Mouse (Mus musculus) layer of hippocampus, postnatal 14 days (tissue): ENCODE results near the gene Fbxo24. TPM values are rescaled to one million over a fixed set of nuclear protein-coding genes. Genes with fewer than 3 reads are reported as not detected.
"Not testable (repeated sequence)": the region's sequence is repeated elsewhere in the genome, so short reads cannot be mapped to it uniquely, and the experiment has no call there.

Experiments used
- DNase-seq, 2 experiments: peaks; one replicate each; pipeline ENCODE4 v3.0.0; 2021 to 2022; ENCODE audit warnings: low spot score in 2 of 2, mixed read lengths in 1 of 2
- total RNA-seq, 2 experiments: library from RNA; stranded (reverse); gene quantifications; 2 replicates each; pipeline ENCODE4 v1.2.3; 2021

Gene Fbxo24
- total RNA-seq, 2 experiments from 2014 or later = 0.17 to 0.37 TPM

DNA sequence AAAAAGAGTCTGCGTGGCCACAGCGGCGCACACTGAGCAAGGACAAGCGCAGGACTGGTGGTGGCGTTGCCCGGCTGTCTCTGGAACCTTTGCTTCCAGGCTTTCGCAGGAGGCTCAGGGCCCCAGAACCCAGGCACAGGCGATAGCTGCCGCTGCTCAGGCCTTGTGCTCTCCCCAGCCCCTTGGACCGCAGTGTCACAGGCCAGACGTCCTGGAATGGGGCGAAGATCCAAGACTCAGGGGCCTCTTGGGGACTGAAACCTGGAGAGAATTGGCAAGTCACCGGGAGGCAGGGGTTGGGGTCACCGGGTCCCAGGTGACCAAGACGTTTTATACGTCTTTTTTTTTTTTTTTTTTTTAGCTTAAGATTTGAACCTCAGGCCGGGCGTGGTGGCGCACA lies 15.7 kb upstream of the Fbxo24 start:
- DNase-seq = no peak

DNA sequence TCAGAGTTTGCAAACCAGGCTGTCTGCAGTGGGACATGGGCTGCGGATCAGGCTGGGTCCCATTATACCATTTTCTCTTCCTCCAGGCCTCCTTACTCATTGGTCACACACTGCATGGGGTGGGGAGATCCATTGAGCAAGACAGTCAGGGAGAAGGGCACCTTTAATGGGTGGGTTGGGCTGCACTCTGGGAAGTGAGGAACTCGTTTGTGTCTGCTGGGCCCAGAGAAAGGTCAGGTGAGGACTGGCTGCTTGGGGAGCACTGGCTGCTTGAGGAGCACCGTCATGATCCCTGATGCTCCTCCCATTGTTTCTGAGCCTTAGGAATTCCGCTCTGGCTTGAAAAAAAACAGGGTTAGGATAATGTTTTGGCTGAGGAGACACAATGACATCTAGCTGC lies 14.1 kb upstream of the Fbxo24 start:
- no peak for DNase-seq

DNA sequence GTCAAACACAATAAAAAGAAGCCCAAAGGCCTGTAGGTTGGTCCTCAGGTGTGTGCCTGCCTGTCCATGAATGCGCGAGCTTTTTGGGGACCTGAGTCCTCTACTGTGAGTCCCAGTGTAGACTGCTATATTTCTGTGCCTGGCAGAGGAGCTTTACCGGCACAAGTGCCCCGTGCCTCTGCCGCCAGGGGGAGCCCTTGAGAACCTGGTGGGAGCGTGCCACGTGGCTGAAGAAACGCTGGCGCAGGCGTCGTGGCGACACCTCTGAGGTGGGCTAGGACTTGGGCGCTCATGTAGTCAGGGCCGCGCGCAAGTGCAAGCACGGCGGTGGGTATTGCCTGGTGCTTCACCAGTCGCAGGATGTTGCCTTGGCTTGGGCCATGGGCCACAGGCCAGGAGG lies 12.3 kb upstream of the Fbxo24 start, which contains the start of gene Sap25:
TSS of gene Sap25 (plus strand) at position 281 of the 400 bp plus-strand sequence.
- DNase-seq = no peak

DNA sequence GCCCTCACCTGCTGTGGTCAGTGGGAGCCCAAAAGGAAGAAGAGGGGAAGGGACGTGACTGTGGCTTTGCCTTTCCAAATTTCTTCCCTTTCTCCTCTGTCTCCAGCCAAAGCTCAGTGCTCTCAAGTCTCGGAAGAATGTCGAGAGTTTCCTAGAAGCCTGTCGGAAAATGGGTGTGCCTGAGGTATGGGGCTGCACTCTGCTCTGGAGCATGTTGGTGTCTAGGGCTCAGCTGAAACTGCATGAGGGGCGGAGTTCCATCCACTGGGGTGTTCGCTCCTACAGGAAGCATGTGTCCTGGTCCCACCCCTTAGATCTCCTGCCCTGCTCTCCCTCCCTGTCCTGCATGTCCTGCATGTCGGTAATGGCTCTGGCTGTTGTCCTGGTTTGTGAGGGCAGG lies 10.7 kb upstream of the Fbxo24 start:
- DNase-seq = no peak

DNA sequence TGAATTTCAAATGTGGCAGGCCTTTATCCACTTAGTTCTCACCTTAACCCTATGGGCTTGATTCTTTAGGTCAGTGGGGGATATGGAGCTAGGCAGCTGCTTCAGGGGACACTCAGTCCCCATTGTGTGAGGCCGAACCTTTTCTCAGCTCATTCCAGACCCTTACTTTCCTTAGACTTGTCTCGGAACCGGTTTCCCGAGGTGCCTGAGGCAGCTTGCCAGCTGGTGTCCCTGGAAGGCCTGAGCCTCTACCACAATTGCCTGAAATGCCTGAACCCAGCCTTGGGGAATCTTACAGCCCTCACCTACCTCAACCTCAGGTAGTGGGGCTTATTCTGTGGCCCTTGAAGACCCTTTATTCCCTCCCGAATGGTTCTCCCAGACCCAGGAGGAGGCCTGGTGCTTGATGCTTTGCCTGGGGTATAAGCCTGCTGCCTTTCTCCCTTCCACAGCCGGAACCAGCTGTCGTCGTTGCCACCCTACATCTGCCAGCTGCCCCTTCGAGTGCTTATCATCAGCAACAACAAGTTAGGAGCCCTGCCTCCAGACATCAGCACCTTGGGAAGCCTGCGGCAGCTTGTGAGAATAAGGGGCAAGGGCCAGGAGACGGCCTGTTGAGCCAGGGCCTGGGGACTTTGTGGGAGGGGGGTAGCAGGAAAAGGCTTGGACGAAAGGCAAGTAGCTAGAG lies 4.7 kb upstream of the Fbxo24 start:
- no peak for DNase-seq

DNA sequence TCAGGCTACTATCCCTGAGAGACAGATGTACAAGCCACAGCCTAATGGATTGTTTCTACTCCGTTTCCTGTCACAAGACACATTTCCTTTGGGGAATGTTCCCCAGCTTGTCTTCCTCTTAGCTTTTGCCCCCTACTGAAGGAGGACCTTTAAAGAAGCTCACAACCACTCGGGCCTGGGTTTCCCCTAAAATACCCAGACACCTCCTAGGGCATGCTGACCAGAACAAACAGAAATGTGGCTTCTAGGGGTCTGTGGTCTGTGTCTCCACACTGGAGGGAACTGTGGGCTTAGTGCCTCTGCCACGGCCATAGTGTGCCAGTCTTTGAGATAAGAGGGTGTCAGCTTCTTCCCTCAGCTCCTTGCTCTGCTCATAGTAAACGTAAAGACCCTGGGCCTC lies 2.8 kb upstream of the Fbxo24 start:
- no peak for DNase-seq

DNA sequence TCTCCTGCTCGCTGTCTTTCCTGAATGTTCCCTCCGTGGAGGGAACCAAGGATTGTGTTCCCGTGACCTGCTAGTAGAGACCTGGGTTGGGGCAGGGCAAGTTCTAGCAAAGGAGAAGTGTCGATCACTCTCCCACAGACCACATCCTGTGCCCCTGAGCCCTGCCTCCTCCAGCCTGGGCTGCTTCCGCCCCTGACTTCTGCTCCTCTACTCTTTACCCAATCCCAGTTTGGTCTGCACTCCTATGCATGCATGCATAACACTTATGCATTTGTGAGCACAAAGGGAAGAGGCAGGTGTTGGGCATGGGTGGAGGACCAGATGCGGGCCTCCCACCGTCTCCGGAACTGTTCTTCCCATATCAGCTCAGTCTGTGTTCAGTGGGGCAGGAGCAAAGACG lies 2.4 kb upstream of the Fbxo24 start:
- DNase-seq = no peak

DNA sequence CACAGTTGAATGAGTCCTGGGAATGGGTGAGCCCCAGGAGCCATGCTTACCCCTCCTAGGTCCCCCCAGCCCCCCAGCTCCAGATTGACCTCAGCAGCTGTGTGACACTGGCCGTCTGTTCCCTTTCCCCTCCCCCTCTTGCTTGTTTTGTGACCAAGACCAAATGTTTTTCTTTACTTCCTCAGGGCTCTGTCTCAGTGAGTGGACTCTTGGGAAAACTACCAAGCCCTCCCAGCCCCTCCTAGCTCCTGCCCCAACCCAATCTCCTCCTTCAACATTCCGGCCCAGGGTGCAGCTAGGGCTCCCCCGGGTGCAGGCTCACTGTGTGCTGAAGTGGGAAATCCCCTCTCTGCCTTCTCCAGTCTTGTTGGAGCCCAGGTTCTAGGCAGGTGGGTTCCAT lies 1.8 kb upstream of the Fbxo24 start:
- no peak for DNase-seq

DNA sequence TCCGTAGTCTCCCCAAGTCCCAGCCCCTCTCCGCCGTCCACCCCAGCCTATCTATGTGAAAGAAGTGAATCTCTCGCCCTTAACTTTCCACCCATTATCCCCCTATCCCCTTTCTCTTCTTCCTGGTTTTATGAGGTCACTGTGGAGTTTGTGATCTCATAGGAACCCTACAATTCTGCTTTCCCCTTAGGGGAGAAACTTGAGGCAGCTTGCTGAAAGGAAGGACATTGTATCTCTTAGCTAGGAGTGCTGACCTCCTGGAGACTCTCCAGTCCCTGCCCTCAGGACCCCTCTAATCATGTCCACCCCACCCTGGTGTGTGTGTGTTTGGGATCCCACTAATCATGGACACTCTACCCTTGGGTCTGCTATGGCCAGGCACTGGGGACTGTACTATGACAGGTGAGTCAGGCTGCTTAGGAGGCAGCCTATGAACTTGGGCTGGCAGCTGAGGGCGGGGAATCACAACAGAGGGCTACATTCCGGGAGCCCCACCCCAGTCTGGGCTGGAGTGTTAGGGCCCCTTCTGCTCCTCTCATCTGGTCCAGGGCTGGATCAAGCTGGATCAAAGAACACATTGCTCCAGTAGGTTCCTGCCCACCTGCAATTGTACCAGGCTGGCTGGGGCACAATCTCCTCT lies 1.2 kb upstream of the Fbxo24 start:
- DNase-seq = no peak

DNA sequence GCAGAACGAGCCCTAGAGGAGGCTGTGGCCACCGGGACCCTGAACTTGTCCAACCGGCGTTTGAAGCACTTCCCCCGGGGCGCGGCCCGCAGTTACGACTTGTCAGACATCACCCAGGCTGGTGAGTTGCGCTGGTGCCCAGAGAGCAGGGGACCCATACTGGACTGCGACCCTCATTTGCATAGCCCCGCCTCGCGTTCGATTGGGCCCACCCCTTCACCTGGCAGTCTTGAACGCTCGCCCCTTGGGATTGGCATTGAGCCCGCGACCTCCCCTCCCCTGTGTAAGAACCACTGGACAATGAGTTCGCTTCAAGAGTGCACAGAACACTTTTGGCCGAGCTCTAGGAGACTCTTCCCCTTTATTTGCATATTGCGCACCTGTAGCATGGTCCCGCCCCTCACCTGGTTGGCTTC lies 512 bp upstream of the Fbxo24 start:
- no peak for DNase-seq

DNA sequence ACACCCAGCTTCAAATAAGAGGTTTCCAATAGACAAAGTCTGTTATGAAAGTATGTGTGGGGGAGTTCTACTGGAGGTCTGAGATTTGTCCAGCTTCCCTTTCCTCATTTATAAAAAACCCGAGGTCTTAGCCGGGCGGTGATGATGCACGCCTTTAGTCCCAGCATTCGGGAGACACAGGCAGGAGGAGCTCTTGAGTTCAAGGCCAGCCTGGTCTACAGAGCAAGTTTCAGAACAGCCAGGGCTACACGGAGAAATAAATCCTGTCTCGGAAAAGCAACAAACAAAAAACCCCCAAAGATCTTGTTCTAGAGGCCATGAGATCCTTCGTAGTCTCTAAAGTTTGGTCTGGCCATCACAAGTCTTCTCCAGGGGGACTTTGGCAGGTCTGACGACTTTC lies 811 bp downstream of the Fbxo24 start:
- DNase-seq = no peak

DNA sequence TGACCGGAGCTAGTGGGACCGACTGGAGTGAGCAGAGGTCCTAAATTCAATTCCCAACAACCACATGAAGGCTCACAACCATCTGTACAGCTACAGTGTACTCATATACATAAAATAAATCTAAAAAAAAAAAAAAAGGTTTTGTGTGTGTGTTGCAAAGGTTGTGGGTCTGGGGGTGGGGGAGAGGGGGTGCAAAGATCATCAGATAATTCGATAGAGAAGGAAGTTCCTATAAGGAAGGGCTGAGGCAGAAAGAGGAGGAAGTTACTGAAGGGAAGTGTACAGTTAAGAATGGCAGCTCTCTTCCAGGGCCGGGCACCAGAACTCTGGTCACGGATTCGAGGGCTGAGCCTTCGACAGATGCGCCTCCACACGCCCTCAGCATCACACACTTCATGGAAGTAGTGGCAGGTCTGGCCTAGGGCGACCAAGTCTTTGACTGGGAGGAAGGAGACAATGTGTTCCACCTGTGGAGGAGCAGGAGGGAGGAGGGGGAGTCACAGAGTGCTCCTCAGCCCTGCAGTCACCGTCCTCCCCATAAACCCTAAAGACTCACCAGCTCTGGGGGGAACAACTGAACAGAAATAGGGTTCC lies 4.8 kb downstream of the Fbxo24 start:
- DNase-seq = no peak

DNA sequence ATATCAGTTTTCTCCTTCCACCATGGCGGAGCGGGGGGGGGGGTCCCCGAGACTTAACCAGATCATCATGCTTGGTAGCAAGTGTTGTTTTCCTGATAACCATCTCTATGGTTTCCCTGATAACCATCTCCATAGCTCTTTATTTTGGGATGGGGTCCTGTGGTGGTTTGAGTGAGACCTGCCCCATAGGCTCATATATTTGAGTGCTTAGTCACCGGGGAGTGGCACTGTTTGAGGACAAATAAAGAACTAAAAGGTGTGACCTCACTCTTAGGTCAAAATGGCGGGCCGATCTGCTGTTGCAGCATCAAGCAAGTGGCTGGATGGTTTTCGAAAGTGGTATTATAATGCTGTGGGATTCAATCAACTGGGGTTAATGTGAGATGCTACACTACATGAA lies 13.5 kb downstream of the Fbxo24 start:
- no peak for DNase-seq

DNA sequence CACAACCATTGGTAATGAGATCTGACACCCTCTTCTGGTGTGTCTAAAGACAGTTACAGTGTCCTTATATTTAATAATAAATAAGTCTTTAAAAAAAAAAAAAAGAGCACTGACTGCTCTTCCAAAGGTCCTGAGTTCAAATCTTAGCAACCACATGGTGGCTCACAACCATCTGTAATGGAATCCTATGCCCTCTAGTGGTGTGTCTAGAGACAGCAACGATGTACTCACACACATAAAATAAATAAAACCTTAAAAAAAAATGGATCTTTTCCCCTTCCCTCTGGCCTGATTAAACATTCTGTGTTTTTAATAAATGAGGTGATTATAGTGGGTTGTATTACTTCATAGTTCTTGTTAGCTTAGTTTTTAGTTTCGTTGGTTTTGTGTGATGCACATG lies 13.9 kb downstream of the Fbxo24 start:
- DNase-seq = not testable (repeated sequence)

DNA sequence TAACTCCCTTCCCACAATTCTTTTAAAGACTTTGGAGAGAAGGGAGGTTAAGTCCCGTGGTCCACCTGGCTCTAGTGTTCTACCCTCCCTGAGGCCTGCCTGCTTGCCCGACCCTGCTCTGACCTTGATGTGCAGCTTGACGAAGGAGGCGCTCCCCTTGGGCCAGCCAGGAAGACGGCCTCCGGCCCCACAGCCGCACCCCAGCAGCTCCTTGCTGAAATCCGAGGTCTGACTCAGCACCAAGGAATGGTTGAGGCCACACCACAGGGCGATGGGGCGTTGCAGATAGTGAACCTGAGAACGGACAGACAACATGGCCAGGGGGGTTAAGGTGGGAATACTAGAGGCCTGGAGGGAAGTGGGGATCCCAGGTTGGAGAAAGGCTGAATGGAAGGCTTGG lies 15.3 kb downstream of the Fbxo24 start, which contains the start of gene Pcolce:
TSS of gene Pcolce (minus strand) at position 235 of the 400 bp plus-strand sequence.
- DNase-seq = no peak

DNA sequence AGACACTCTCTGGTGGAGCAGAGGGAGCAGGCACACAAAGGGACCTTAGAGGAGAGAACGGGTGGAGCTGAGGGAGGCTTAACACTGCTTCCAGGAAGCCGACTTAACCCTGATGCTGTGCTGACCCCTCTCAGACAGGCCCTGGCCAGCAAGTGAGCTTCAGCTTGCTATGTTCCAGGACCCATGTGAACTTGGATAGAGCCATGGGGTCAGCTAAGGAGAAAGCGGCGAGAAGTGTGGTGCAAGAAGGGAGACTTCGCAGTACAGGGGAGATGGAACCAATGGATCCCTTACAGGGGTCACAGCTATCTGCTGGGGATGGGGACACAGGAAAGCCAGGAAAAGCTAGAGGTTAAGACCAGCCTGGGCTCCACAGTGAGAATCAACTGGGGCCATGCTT lies 15.7 kb downstream of the Fbxo24 start:
- no peak for DNase-seq

DNA sequence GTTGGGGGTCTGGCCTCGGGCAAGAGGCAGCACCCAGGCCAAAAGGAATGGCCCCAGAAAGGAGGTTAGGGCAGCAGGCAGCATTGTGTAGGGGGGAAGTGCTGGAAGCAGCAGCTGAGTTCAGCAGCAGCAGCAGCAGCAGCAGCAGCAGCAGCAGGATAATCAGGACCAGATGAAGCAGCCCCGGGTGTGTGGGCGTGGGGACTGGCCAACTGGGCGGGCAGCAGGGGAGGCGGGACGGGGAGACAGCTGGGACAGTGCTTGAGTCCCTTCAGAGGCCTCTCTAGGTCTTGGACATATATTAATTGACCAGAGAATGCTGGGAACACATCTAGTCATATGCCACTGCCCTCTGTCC lies 17.6 kb downstream of the Fbxo24 start:
- no peak for DNase-seq

DNA sequence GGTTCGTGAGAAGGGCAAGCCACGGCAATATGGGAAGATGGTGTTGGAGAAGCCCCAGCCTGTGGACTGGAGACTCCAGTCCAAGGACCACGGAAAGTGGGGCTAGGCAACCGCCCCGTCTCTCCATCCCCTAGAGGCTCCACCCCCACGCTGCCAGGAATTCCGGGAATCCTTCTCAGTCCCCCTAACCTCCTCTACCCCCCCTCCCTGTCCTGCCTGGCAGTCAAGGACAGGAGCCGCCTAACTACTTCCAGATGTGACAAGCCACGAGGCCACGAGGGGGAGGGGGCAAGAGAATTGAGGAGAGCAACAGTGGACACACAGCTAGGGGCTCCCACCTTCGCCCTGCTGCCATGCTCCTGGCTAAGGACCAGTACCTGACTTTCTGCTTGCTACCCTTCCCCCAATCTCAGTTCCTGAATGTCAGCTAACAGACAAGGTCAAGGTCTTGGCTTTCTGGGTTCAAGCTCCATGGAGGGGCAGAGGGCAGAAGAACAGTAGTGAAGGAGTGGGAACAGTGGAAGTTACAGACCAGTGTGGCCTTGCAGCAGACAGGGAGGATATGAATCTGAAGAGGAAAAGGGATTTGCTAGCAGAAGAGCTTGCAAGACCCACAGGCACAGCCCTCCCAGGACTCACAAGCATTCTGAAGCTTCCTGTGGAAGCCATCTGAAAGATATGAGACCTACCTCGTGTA lies 18.1 kb downstream of the Fbxo24 start:
- DNase-seq = no peak

DNA sequence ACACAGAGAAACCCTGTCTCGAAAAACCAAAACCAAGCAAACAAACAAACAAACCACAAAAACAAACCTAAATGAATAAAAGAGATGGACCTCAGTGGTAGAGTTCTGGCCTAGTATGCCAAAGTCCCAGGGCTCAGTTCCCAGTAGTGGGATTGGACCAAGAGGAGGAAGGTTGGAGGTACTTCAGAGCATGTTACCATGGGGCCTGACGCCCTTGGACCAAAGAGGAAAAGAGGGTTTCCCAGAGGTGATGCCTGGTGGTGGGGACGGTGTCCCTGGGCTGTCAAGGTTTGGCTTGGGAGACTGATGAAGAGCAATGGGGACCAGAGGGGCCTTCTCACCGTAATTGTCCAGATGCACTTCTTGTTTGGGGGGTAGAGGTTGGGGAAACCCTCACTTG lies 18.7 kb downstream of the Fbxo24 start:
- DNase-seq = no peak

DNA sequence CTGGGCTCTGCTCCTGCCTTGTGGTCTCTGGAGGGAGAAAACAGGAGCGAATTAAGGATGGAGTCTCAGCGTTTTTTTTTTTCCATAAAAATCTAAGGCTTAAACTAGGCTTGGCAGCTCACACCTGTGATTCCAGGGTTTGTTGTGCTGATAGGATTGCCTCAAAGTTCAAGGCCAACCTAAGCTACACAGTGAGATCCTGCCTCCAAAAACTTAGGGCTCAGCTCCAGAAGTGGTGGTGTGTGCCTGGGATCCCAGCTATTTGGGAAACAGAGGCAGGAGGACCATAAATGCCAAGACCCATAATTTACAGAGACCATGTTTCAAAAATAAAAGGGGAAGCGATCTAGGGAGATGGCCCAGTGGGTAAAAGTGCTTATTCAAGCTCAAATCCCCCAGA lies 19.5 kb downstream of the Fbxo24 start:
- no peak for DNase-seq

DNA sequence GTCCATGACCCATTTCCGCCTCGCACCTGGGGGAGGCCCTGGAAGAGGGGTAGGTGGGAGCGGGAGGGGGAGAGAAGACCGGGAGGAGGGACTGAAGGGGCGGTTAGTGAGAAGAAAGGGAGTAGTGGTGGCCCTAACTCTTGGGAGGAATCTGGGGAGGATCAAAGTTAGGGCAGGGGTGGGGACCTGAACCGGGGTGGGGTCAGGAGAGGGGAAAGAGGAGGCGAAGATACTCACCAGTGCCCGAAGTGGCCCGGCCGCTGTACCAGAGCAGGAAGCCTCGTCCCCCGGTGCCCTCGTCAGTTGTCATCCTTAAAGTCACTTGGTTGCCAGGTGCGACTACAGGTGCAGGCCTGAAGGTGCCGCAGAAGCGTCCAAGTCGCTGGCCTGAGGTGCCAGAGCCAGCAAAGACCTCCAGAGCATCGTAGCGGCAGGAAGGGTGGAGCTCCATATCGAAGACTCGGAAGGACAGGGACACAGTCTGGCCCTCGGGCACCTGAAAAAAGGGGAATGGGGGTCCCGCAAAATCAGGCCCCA lies 20.1 kb downstream of the Fbxo24 start:
- DNase-seq = no peak
